Mouse (Mus musculus): ENCODE data around the gene Pex13.
A peak's percentile ranks its signal among the peaks of the same experiment; 100 is the strongest.

Pex13 gene

GRCm38 (mm10) chr11:23665798-23666501 is at the start of gene Pex13:
Gene Pex13 (minus strand): TSS chr11:23665959.
- peak; percentile 92 to 94 for DNase-seq (ENCODE audit: low spot score in 2 of 2)

GRCm38 (mm10) chr11:23712299-23712698 is 46.5 kb upstream of the Pex13 start:
- no peak for DNase-seq (ENCODE audit: low spot score in 2 of 2)

- no peak for DNase-seq (ENCODE audit: low spot score in 2 of 2)
Observed at GRCm38 (mm10) chr11:23704604-23705294, 39.0 kb upstream of the Pex13 start.

- no peak for DNase-seq (ENCODE audit: low spot score in 2 of 2)
Observed at GRCm38 (mm10) chr11:23701831-23702230, 36.1 kb upstream of the Pex13 start.

- no peak for DNase-seq (ENCODE audit: low spot score in 2 of 2)
Observed at GRCm38 (mm10) chr11:23699414-23700095, 33.8 kb upstream of the Pex13 start.

DNA sequence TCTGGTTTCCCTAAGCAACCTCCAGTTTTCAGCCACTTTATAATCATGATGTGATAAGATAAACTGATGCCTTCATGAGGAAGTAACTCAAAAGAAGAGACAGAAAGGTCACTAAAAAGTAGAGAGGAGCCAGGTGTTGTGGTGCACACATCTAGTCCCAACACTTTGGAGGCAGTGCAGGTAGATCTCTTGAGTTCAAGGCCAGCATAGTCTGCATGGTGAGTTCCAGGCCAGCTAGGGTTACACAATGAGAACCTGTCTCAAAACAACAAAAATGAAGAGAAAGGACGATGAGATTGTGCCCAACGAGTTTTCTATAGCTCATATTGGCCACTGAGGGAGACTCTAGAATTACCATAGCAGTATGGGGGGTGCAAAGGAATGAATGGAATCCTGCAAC is 32.8 kb upstream of the Pex13 start:
- no peak for DNase-seq (ENCODE audit: low spot score in 2 of 2)

- no peak for DNase-seq (ENCODE audit: low spot score in 2 of 2)
Observed at GRCm38 (mm10) chr11:23695847-23696246, 30.1 kb upstream of the Pex13 start.

DNA sequence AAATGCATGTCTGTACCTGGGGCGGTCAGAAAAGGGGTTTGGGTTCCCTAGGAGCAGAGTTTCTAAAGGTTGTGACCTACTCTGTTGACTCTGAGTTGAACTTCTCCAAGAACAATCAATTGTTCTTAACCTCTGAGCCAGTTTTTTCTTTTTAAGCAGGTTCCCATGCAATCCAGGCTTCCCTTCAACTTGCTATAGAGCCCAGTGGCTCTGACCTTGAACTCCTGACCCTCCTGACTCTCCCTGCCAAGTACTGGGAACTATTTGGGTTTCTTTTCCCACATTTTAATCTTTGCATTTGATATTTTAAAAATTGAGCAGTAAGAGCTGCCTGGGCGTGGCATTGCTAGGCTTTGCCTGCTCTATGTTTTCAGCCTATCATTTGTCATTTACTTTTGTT is 27.5 kb upstream of the Pex13 start:
- DNase-seq (ENCODE audit: low spot score in 2 of 2), result no peak

DNA sequence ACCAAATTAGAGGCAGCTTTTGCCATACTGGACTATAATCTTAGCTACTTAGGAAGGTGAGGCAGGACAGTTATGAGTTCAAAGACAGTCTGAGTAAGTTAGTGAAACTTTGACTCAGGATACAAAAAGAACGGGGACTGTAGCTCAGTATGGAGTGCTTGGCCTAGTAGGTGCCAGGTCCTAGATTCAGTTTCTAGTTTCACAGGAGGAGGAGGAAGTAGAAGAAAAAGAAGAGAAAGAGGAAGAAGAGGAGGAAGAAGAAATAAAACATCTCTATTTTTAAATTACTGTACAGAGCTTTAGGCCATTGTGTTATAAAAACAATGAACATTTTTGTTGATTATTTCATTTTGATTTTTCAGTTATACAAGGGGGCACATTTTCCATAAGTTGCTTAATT is 22.3 kb upstream of the Pex13 start:
- no peak for DNase-seq (ENCODE audit: low spot score in 2 of 2)

- no peak for DNase-seq (ENCODE audit: low spot score in 2 of 2)
Observed at GRCm38 (mm10) chr11:23686671-23687070, 20.9 kb upstream of the Pex13 start.

DNA sequence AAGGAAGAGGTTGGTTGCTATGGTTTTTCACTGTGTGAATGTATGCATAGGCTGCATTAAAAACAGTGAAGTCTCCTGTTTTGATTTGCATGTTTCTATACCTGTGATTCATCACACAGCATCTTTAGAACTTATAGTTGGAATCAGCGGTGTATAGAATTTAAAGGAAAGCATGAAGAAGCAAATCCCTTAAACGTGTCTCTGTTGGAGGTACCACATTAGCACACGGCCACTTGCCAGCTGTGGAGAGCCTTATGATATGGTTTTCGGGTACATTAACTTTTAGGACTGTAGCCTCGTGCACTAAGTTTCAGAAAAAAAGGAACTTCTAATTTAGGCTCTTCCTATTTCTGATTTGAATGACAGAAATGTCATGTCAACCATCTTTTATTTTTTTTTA is 16.8 kb upstream of the Pex13 start:
- DNase-seq (ENCODE audit: low spot score in 2 of 2), result no peak

DNA sequence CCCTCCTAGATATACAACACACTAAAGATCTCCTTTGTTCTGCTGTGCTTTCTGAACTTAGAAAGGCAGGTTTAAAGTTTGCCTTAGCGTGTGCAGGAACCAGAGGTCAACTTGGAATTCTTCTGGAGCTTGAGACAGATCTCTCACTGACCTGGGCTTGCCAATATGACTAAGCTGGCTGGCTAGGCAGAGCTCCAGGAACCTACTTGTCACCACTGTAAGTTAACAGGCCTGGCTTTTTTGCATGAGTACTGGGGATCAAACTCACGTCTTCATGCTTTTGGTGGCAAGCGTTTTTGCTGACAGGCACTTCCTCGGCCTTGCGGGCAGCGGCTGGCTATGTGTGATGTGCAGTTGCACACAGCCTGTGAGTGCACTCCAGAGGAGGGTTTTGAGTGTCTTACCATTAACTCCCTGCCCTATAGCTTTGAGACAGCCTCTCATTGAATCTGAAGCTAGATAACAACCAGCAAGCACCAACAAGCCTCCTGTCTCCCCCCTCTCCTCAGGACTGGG is 14.7 kb upstream of the Pex13 start:
- no peak for DNase-seq (ENCODE audit: low spot score in 2 of 2)

- no peak for DNase-seq (ENCODE audit: low spot score in 2 of 2)
Observed at GRCm38 (mm10) chr11:23679044-23679642, 13.4 kb upstream of the Pex13 start.

- no peak for DNase-seq (ENCODE audit: low spot score in 2 of 2)
Observed at GRCm38 (mm10) chr11:23676100-23676499, 10.3 kb upstream of the Pex13 start.

- DNase-seq (ENCODE audit: low spot score in 2 of 2), result no peak
Observed at GRCm38 (mm10) chr11:23672256-23672749, 6.5 kb upstream of the Pex13 start.

DNA sequence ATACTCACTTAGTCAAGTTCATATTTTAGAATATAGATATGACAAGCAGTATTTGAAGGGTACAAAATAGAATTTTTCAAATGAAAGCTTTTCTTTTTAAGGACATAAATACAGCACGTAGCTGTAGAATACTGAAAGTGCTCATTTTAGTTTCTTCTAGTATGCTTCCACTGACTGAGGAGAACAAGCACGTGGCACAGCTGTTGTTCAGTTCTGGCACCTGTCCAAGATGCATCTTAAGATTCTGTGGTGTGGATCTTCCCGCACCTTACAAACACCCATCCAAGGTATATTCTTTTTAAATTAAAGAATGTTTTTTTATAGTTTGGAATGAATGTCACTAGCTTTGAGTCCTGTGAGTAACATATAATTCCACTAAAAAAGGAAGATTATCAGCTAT is 1.4 kb upstream of the Pex13 start:
- no peak for DNase-seq (ENCODE audit: low spot score in 2 of 2)

- no peak for DNase-seq (ENCODE audit: low spot score in 2 of 2)
Observed at GRCm38 (mm10) chr11:23666526-23666925, 767 bp upstream of the Pex13 start.

- DNase-seq (ENCODE audit: low spot score in 2 of 2), result peak in 1 of 2 experiments; percentile 62
Observed at GRCm38 (mm10) chr11:23665311-23665786, 410 bp downstream of the Pex13 start, which contains the start of gene Pus10. Gene Pus10 (plus strand): TSS chr11:23665674.

- DNase-seq (ENCODE audit: low spot score in 2 of 2), result no peak
Observed at GRCm38 (mm10) chr11:23664232-23664631, 1.5 kb downstream of the Pex13 start.

GRCm38 (mm10) chr11:23657791-23658190 is 8.0 kb downstream of the Pex13 start:
- DNase-seq (ENCODE audit: low spot score in 2 of 2), result no peak

GRCm38 (mm10) chr11:23653666-23654065 is 12.1 kb downstream of the Pex13 start:
- no peak for DNase-seq (ENCODE audit: low spot score in 2 of 2)

DNA sequence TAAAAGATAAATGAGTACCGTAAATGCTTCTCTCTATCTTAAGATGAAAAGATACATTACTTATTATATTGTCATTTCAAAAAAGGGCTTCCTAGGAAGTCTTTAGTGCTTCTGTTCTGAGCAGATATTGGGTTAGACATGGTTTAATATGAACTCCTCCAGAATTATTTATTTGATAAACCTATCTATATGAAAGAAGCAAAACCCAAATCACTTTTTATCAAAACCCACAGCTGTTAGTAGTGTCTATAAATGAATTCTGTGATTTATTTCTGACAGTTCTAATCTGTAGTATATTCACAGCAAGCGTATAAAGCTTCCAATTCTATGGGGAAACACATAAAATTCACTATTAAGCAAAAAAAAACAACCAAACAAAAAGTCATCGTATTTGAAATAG is 17.9 kb downstream of the Pex13 start:
- DNase-seq (ENCODE audit: low spot score in 2 of 2), result no peak
